Mouse (Mus musculus): ENCODE data around the gene Il23r. TPM values are rescaled to one million over a fixed set of nuclear protein-coding genes. Genes with fewer than 3 reads are reported as not detected.

Il23r gene
- total and polyA plus RNA-seq, 2 experiments from 2014 or later = not detected

- DNase-seq (ENCODE audit: low spot score) (no peak), ATAC-seq (ENCODE audit: insufficient read depth, low read depth) (no peak)
- Histone ChIP-seq H3K9ac (replicated peaks; ENCODE audit: low read depth, low read length) (no peak overlapping the region), H3K9me3 (replicated peaks; ENCODE audit: control insufficient read depth, low read length) (no peaks in the 10 kb centered on the region), H3K4me2 (ENCODE audit: low read depth, low read length) (no peak overlapping the region), H3K4me3 (ENCODE audit: low read depth, low read length) (no peak overlapping the region), H3K27ac (ENCODE audit: low read depth) (no peak overlapping the region), H3K4me1 (ENCODE audit: control insufficient read depth, insufficient read depth) (no peaks in the 10 kb centered on the region), H3K27me3 (ENCODE audit: control insufficient read depth, insufficient read depth, low read length) (no peaks in the 10 kb centered on the region), H3K36me3 (replicated peaks; ENCODE audit: control insufficient read depth, insufficient read depth, low read length) (no peaks in the 10 kb centered on the region)
- TF ChIP-seq CTCF (IDR thresholded peaks at IDR 0.05; ENCODE audit: low read depth) (no peak), EP300 (IDR thresholded peaks at IDR 0.05; ENCODE audit: low read depth) (no peak)
These were observed 54.6 kb downstream of the Il23r start for GRCm38 (mm10) chr6:67437028-67437427.

- no peak overlapping the region for H3K4me3 ChIP-seq (ENCODE audit: low read depth, low read length)
- no peak overlapping the region for H3K9ac ChIP-seq (replicated peaks; ENCODE audit: low read depth, low read length)
- WGBS = 69% methylated on average over 2 of the region's 2 CpGs
- no peaks in the 10 kb centered on the region for H3K27me3 ChIP-seq (ENCODE audit: control insufficient read depth, insufficient read depth, low read length)
- no peak for ATAC-seq (ENCODE audit: insufficient read depth, low read depth)
- H3K4me2 ChIP-seq (ENCODE audit: low read depth, low read length) = no peak overlapping the region
- H3K36me3 ChIP-seq (replicated peaks; ENCODE audit: control insufficient read depth, insufficient read depth, low read length) = no peaks in the 10 kb centered on the region
- no peaks in the 10 kb centered on the region for H3K4me1 ChIP-seq (ENCODE audit: control insufficient read depth, insufficient read depth)
- DNase-seq (ENCODE audit: low spot score) = no peak
- no peak overlapping the region for H3K27ac ChIP-seq (ENCODE audit: low read depth)
- TF ChIP-seq CTCF (IDR thresholded peaks at IDR 0.05; ENCODE audit: low read depth) = no peak
- TF ChIP-seq EP300 (IDR thresholded peaks at IDR 0.05; ENCODE audit: low read depth) = no peak
- no peaks in the 10 kb centered on the region for H3K9me3 ChIP-seq (replicated peaks; ENCODE audit: control insufficient read depth, low read length)
These were observed 55.4 kb downstream of the Il23r start for GRCm38 (mm10) chr6:67436295-67436694.

- WGBS = 63% methylated on average over 1 of the region's 1 CpGs
- no peak for TF ChIP-seq EP300 (IDR thresholded peaks at IDR 0.05; ENCODE audit: low read depth)
- no peak for TF ChIP-seq CTCF (IDR thresholded peaks at IDR 0.05; ENCODE audit: low read depth)
- no peaks in the 10 kb centered on the region for H3K4me1 ChIP-seq (ENCODE audit: control insufficient read depth, insufficient read depth)
- no peak overlapping the region for H3K4me2 ChIP-seq (ENCODE audit: low read depth, low read length)
- no peaks in the 10 kb centered on the region for H3K27me3 ChIP-seq (ENCODE audit: control insufficient read depth, insufficient read depth, low read length)
- H3K36me3 ChIP-seq (replicated peaks; ENCODE audit: control insufficient read depth, insufficient read depth, low read length) = no peaks in the 10 kb centered on the region
- DNase-seq (ENCODE audit: low spot score) (no peak), ATAC-seq (ENCODE audit: insufficient read depth, low read depth) (no peak)
- no peak overlapping the region for H3K9ac ChIP-seq (replicated peaks; ENCODE audit: low read depth, low read length)
- no peak overlapping the region for H3K4me3 ChIP-seq (ENCODE audit: low read depth, low read length)
- no peak overlapping the region for H3K27ac ChIP-seq (ENCODE audit: low read depth)
- no peaks in the 10 kb centered on the region for H3K9me3 ChIP-seq (replicated peaks; ENCODE audit: control insufficient read depth, low read length)
These were observed 55.9 kb downstream of the Il23r start for GRCm38 (mm10) chr6:67435711-67436110.

- TF ChIP-seq CTCF (IDR thresholded peaks at IDR 0.05; ENCODE audit: low read depth) = no peak
- no peak for TF ChIP-seq EP300 (IDR thresholded peaks at IDR 0.05; ENCODE audit: low read depth)
- DNase-seq (ENCODE audit: low spot score) = no peak
- Histone ChIP-seq H3K4me3 (ENCODE audit: low read depth, low read length) (no peak overlapping the region), H3K9ac (replicated peaks; ENCODE audit: low read depth, low read length) (no peak overlapping the region), H3K9me3 (replicated peaks; ENCODE audit: control insufficient read depth, low read length) (no peaks in the 10 kb centered on the region), H3K4me1 (ENCODE audit: control insufficient read depth, insufficient read depth) (no peaks in the 10 kb centered on the region), H3K36me3 (replicated peaks; ENCODE audit: control insufficient read depth, insufficient read depth, low read length) (no peaks in the 10 kb centered on the region), H3K27me3 (ENCODE audit: control insufficient read depth, insufficient read depth, low read length) (no peaks in the 10 kb centered on the region), H3K27ac (ENCODE audit: low read depth) (no peak overlapping the region), H3K4me2 (ENCODE audit: low read depth, low read length) (no peak overlapping the region)
- WGBS = 54% methylated on average over 2 of the region's 2 CpGs
- ATAC-seq (ENCODE audit: insufficient read depth, low read depth) = no peak
These were observed 56.8 kb downstream of the Il23r start for GRCm38 (mm10) chr6:67434755-67435452.

- Histone ChIP-seq H3K27ac (ENCODE audit: low read depth) (no peak overlapping the region), H3K9ac (replicated peaks; ENCODE audit: low read depth, low read length) (no peak overlapping the region), H3K9me3 (replicated peaks; ENCODE audit: control insufficient read depth, low read length) (no peaks in the 10 kb centered on the region), H3K4me2 (ENCODE audit: low read depth, low read length) (no peak overlapping the region), H3K4me1 (ENCODE audit: control insufficient read depth, insufficient read depth) (no peaks in the 10 kb centered on the region), H3K27me3 (ENCODE audit: control insufficient read depth, insufficient read depth, low read length) (no peaks in the 10 kb centered on the region), H3K36me3 (replicated peaks; ENCODE audit: control insufficient read depth, insufficient read depth, low read length) (no peaks in the 10 kb centered on the region), H3K4me3 (ENCODE audit: low read depth, low read length) (no peak overlapping the region)
- DNase-seq (ENCODE audit: low spot score) = no peak
- 64% methylated on average over 3 of the region's 3 CpGs for WGBS
- TF ChIP-seq CTCF (IDR thresholded peaks at IDR 0.05; ENCODE audit: low read depth) (no peak), EP300 (IDR thresholded peaks at IDR 0.05; ENCODE audit: low read depth) (no peak)
- ATAC-seq (ENCODE audit: insufficient read depth, low read depth) = no peak
These were observed 59.8 kb downstream of the Il23r start for GRCm38 (mm10) chr6:67431808-67432207.

- H3K4me2 ChIP-seq (ENCODE audit: low read depth, low read length) = no peak overlapping the region
- H3K27ac ChIP-seq (ENCODE audit: low read depth) = no peak overlapping the region
- H3K9ac ChIP-seq (replicated peaks; ENCODE audit: low read depth, low read length) = no peak overlapping the region
- no peaks in the 10 kb centered on the region for H3K4me1 ChIP-seq (ENCODE audit: control insufficient read depth, insufficient read depth)
- no peaks in the 10 kb centered on the region for H3K9me3 ChIP-seq (replicated peaks; ENCODE audit: control insufficient read depth, low read length)
- TF ChIP-seq CTCF (IDR thresholded peaks at IDR 0.05; ENCODE audit: low read depth) (no peak), EP300 (IDR thresholded peaks at IDR 0.05; ENCODE audit: low read depth) (no peak)
- DNase-seq (ENCODE audit: low spot score) (no peak), ATAC-seq (ENCODE audit: insufficient read depth, low read depth) (no peak)
- H3K36me3 ChIP-seq (replicated peaks; ENCODE audit: control insufficient read depth, insufficient read depth, low read length) = no peaks in the 10 kb centered on the region
- H3K4me3 ChIP-seq (ENCODE audit: low read depth, low read length) = no peak overlapping the region
- no peaks in the 10 kb centered on the region for H3K27me3 ChIP-seq (ENCODE audit: control insufficient read depth, insufficient read depth, low read length)
- 79% methylated on average over 5 of the region's 5 CpGs for WGBS
These were observed 69.9 kb downstream of the Il23r start for GRCm38 (mm10) chr6:67421761-67422160.

Measured in heart, postnatal 0 days (tissue).